Mouse (Mus musculus) urinary bladder, postnatal 36 days (tissue): ENCODE results near the gene Adipor2.
A peak's percentile ranks its signal among the peaks of the same experiment; 100 is the strongest.
"Not testable (repeated sequence)": the region's sequence is repeated elsewhere in the genome, so short reads cannot be mapped to it uniquely, and the experiment has no call there.

ENCODE experiments used
- DNase-seq, 2 experiments: peaks; one replicate each; pipeline ENCODE4 v3.0.0; 2022; ENCODE audit warnings: low spot score in 2 of 2, mixed read lengths in 1 of 2

Gene Adipor2

DNA sequence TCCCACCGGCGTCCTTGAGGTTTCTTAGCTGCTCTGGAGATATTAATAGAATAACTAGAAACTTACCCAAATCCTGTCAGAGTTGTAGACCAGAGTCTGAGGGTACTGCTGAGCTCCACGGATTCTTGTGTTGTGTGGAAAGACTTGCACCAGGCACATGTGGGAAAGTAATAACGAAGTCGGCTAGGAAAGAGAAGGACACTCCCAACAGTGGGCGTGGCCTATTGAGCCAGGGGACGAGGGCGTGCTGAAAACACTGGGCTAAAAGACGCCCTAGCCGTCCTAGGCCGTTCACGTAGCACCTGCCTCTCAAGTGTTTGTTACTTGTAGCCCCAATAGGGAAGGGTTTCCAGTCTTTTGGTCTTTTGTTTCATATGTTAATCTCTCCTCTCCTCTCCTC is at the start of gene Adipor2:
TSS of gene Adipor2 (minus strand) at position 351 of the 400 bp plus-strand sequence.
- peak; percentile 71 to 87 for DNase-seq

DNA sequence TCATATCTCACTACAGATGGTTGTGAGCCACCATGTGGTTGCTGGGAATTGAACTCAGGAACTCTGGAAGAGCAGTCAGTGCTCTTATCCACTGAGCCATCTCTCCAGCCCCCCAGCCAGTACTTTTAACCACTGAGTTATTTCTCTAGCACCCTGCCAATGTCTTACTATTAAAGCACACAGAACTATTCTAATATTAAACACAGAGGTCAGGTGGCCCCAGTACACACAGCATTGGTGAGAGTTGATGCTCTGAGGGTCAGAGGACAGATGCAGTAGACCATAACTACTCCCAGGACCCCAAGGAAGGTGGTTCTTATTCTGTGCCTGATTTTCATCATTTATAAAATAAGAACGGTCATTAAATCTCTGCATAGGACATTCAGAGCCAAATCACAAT is 48.7 kb upstream of the Adipor2 start:
- DNase-seq, result no peak

- no peak for DNase-seq
Measured at GRCm38 (mm10) chr6:119460391-119460790, 42.9 kb upstream of the Adipor2 start.

GRCm38 (mm10) chr6:119459041-119459440 is 41.5 kb upstream of the Adipor2 start:
- no peak for DNase-seq

DNA sequence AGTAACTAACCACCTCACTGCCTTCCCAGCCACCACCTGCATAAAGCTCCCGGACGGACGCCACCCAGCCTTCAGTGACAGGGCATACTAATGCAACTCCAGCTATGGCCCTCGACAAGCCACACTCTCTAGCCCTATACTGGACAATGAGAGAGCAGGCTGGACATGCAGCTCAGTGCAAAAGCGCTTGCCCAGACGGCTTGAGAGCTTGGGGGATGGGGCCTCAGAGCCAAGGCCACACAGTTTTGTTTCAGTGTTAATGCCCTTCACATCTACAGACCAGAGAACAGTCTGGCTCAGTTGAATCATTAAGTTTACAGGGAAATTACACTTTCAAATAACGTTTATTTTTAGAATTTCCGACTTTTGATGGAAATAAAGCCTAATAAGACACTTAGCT is 40.7 kb upstream of the Adipor2 start:
- DNase-seq, result no peak

DNA sequence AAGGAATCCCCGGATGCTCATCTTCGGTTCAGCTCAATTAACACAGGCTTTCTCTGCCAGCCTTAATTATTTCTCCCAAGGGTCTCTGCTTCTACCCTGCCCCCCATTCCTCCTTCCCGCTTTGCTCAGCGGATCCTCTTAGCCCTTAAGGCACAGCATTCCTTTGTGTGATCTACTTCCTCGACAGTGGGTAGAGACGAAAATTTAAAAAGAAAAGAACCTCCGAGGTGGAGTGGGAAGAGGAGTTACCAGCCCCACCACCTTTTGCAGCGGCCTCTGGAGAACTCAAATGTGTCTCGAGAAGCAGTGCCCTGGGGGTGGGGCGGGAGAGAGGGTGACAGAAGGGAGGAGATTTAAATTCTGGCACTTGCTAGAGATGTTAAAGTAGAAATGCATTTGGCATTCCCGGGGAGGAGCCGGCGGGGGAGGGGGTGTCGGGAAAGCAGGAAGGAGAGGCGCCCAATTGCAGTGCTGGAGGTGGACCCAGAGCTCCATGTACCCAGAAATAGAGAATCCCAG is 34.5 kb upstream of the Adipor2 start:
- DNase-seq, result peak in 1 of 2 experiments; percentile 49

DNA sequence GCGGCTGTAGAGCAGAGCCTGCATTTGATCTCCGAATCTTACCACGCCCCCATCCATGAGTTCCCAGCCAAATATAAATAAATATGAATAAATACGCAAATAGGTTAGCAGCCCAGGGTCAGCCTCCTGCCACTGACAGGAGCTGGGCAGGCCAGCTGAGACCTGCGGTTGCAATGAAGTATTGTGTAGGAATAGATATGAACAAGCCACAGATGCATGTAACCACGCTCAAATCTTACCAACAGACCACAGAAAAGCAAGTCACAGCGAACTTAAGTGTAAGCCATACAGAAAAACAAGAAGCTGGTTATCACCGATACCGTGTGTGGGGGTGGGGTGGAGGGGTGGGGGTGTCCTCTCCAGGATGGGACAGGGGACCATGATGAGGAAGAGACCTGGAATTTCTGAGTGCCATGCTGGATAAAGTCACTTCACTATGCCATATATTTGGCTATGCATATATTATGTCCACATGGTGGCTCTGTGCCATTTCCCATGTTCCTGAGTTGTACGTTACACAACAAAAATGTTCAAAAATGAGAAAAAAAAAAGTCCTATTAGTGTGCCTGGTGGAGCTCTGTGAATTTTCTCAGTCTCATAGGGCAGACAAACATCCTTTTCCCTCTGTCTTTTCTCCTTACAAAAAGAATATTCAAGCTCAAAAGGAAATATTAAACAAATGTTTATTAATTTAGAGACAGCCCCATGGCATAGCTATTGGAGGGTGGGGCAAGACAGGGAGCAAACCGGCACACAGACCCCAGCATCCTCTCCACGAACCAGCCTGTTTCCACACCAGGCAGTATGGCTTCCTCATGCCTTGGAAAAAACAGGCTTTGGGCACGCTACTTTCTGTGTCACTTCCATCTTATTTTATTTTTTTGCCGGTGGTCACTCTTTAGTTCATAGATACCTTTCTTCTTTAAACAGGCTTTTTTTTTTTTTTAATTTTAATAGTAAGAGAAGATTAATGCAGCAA is 33.8 kb upstream of the Adipor2 start:
- DNase-seq, result no peak

DNA sequence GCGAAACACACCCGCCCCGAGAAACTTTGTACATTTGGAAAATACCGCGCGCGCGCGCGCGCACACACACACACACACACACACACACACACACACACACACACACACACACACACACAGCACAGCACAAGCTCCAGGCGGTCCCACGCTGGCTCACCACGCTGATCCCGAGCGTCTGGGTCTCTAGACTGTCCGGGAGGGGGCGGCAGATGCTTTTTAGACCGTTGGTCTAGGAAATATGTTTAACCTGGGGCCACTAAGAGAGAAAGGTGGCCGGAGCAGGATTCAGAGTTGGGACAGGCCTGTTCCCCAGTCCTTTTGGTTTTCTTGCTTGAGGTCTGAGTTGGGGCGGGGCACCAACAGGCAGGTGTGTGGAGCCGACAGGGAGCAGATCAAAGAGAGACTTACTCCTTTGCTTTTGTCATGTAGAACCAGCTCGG is 31.6 kb upstream of the Adipor2 start:
- peak; percentile 25 to 59 for DNase-seq

GRCm38 (mm10) chr6:119448321-119449059 is 31.0 kb upstream of the Adipor2 start:
- DNase-seq, result no peak

DNA sequence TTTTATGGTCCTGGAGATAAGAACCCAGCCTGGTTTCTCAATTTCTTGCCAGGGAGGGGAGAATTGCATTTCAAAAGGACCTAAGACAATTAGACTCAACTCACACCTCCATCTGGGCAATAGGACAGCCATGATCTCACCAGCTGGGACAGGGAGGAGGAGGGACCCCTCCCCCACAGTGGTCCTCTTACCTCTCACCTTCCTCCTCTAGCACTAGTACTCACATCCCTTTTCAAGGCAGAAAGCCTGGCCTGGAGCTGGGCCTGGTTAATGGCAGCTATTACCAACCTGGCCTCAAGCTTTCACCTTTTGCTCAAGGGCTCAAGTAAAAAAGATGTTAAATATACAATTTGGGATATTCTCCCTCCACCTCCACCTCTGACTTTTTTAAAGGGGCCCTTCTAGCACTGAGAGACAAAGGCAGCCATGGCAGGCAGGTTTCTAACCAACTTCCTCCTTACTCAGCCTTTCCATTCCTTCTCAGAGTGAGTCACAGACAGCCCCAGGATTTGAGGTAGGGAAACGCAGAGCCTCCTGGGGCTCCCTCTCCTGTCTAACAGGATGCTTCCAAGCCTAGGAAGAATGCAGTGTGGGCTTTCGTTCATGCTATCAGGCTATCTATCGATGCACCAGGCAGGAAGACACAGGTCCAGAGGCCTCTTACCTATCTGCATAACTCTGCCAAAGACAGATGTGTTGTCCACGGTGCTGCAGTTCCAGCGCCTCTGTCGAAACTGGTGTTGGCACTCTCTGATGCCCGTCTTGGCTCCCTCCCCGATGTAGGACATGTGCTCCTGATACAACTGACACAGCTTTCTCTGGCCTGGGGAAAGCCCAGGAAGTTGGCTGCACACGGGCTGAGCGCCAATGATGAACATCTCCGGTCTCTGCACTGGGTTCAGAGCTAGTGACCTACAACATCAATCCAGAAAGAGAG is 28.4 kb upstream of the Adipor2 start:
- peak in 1 of 2 experiments; percentile 50 for DNase-seq

GRCm38 (mm10) chr6:119443742-119444645 is 26.5 kb upstream of the Adipor2 start:
- DNase-seq, result peak; percentile 62 to 81

DNA sequence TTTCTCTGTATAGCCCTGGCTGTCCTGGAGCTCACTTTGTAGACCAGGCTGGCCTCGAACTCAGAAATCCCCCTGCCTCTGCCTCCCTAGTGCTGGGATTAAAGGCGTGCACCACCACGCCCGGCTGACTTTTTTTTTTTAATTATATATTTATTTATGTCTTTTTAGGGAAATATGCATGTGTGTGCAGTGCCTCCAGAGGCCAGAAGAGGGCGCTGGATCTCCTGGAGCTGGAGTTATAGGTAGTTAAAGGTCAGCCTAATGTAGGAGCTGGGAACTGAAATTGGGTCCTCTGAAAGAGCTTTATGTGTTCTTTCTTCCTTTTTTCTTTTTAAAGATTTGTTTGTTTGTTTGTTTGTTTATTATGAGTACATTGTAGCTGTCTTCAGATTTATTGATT is 25.2 kb upstream of the Adipor2 start:
- not testable (repeated sequence) for DNase-seq

- no peak for DNase-seq
Measured at GRCm38 (mm10) chr6:119437894-119438761, 20.6 kb upstream of the Adipor2 start.

- DNase-seq, result no peak
Measured at GRCm38 (mm10) chr6:119434394-119434793, 16.9 kb upstream of the Adipor2 start.

- no peak for DNase-seq
Measured at GRCm38 (mm10) chr6:119431751-119432324, 14.3 kb upstream of the Adipor2 start.

GRCm38 (mm10) chr6:119430508-119430907 is 13.0 kb upstream of the Adipor2 start:
- DNase-seq, result peak; percentile 70 to 71

DNA sequence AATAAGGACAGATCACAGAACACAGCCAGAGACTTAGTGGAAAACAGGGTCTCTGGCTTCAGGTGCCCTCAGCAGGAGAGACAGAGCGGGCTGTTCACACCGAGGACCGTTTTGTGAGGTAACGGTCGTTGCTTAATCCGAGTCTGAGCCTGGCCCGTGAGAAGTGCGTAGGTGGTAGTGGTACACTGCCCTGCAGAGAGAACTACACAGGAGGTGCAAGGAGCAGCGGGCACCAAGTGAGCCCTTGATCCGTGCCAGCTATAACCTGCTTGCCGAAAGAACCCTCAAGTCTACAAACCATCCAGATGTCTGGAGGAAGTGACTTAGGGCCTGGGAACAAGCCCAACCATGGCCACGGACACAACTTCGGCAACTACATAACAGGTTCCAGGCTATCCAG is 11.8 kb upstream of the Adipor2 start:
- no peak for DNase-seq

- no peak for DNase-seq
Measured at GRCm38 (mm10) chr6:119428611-119429010, 11.1 kb upstream of the Adipor2 start.

GRCm38 (mm10) chr6:119421001-119421400 is 3.5 kb upstream of the Adipor2 start:
- DNase-seq, result no peak
